Mouse (Mus musculus) ES-E14 (cell line): Measurements from ENCODE around the gene Vmn1r87.

Experiments
- CHD2 ChIP-seq: IDR thresholded peaks from 2 replicates; pipeline ENCODE4 v1.6.1; 2014; ENCODE audit warnings: mild to moderate bottlenecking, low read depth, low read length, inconsistent platforms
- HCFC1 ChIP-seq: IDR thresholded peaks from 2 replicates; pipeline ENCODE4 v1.6.1; 2012; ENCODE audit warnings: low read length, inconsistent platforms, borderline replicate concordance; ENCODE audit not compliant: insufficient read depth
- MAFK ChIP-seq: IDR thresholded peaks from 2 replicates; pipeline ENCODE4 v1.6.1; 2014; ENCODE audit warnings: mild to moderate bottlenecking, low read depth, low read length, inconsistent platforms; ENCODE audit not compliant: insufficient read depth

DNA sequence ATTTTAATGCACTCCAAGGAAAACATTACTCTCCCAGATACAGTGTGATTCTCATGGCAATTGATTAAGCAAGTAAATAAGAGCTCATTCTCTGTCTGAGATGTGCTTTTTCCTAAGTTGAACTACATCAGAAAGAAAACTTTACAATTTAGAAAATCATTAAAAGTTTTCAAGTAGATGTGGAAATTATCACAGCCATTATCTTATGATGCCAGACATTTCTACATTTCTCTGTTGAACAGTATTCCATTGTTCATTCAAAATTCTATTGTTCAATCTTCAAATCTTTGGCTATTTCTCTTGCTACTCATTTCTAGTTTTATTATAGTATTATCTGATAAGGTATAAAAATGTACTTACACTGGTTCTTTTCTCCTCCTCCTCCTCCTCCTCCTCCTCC is 20.1 kb downstream of the Vmn1r87 start, which contains the start of gene Vmn1r86:
- no peak for TF ChIP-seq MAFK
- TF ChIP-seq CHD2, result no peak
- no peak for TF ChIP-seq HCFC1
